Mouse (Mus musculus) ES-Bruce4 (cell line): ENCODE results near the gene Krtap16-1.

Experiments used
- CTCF ChIP-seq: IDR thresholded peaks from one replicate; pipeline ENCODE4 v1.8.1; 2011; ENCODE audit warnings: low read depth, low read length
- EP300 ChIP-seq: IDR thresholded peaks from 2 replicates; pipeline ENCODE4 v1.6.1; 2011; ENCODE audit warnings: low read depth, low read length; ENCODE audit not compliant: insufficient read depth
- POLR2A ChIP-seq: IDR thresholded peaks from one replicate; pipeline ENCODE4 v1.8.1; 2011; ENCODE audit warnings: low read length; ENCODE audit not compliant: insufficient read depth

DNA sequence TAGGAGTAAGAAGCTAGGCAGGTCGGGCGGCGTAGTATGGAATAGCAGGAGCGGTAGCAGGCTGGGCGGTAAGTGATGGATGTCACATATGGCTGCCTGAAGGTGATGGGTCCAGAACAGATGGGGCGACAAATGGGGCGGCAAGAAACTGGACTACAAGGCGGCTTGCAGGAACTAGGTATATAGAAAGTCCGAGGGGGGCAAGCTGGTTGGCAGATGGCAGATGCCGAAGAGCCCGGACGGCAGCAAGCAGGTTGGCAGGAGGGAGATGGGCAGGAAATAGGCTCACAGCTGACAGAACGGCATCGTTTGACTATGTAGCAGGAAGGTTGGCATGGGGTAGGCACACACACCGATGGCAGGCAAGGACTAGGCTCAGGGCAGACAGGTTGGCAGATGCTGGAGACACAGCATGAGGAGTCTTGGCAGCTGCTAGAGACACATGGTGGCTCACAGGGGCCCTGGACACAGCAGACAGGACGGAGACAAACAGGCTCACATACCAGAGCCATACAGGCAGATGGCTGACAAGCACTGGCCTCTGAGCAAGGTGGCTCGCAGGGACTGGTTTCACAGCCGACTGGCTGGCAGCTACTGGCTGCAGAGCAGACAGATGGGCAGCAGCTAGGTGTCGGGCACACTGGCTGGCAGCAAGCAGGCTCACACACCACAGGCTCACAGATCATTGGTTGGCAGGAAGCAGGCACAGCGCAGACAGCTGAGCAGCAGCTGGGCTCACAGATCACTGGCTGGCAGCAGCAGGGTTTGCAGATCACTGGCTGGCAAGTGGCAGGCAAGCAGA lies 905 bp downstream of the Krtap16-1 start:
- TF ChIP-seq CTCF (no peak), EP300 (no peak), POLR2A (no peak)
